Mouse (Mus musculus) neural tube, embryonic 12.5 days (tissue): ENCODE data around the gene Parvb. TPM values are rescaled to one million over a fixed set of nuclear protein-coding genes. Genes with fewer than 3 reads are reported as not detected.

Source experiments
- ATAC-seq: fragments of 200-750 bp; cut with Nextera tagmentation; 2 replicates; pipeline ENCODE4 v1.8.0; 2017; ENCODE audit warnings: low read depth, mild to moderate bottlenecking, moderate TSS enrichment, moderate library complexity; ENCODE audit not compliant: low FRiP score
- H3K27ac ChIP-seq: fragments of 300-500 bp; sonication (generic); 2 replicates; pipeline ENCODE4 v1.5.1; 2016
- H3K27me3 ChIP-seq: fragments of 300-500 bp; sonication (generic); replicated peaks from 2 replicates; pipeline ENCODE4 v1.6.1; 2016; ENCODE audit warnings: mild to moderate bottlenecking
- H3K36me3 ChIP-seq: fragments of 300-500 bp; sonication (generic); 2 replicates; pipeline ENCODE4 v1.6.1; 2016; ENCODE audit warnings: mild to moderate bottlenecking
- H3K4me1 ChIP-seq: fragments of 300-500 bp; sonication (generic); 2 replicates; pipeline ENCODE4 v1.6.1; 2016
- H3K4me2 ChIP-seq: fragments of 300-500 bp; sonication (generic); replicated peaks from 2 replicates; pipeline ENCODE4 v1.6.1; 2016; ENCODE audit warnings: mild to moderate bottlenecking
- H3K4me3 ChIP-seq: fragments of 300-500 bp; sonication (generic); 2 replicates; pipeline ENCODE4 v1.5.1; 2016
- H3K9ac ChIP-seq: fragments of 300-500 bp; sonication (generic); 2 replicates; pipeline ENCODE4 v1.6.1; 2016; ENCODE audit warnings: mild to moderate bottlenecking
- H3K9me3 ChIP-seq: fragments of 300-500 bp; sonication (generic); 2 replicates; pipeline ENCODE4 v1.6.1; 2016; ENCODE audit warnings: mild to moderate bottlenecking
- WGBS: fragments of 180-500 bp; shearing (Covaris S2); methylation state at CpG from one replicate; pipeline ENCODE4 v1.1.7; 2016; 5-methylcytosine and 5-hydroxymethylcytosine counted together
- polyA plus RNA-seq: library from polyadenylated mRNA; unstranded; fragments of >200 nt; fragmentation: Nextera tagmentation; extraction: Ambion mirVana; gene quantifications from 2 replicates; pipeline ENCODE4 v1.2.1, GENCODE M21; 2016

The Parvb gene
- polyA plus RNA-seq, 1 experiment from 2014 or later: 6.4 TPM

GRCm38 (mm10) chr15:84301641-84302420 lies 70.0 kb downstream of the Parvb start:
- Histone ChIP-seq H3K4me2 (0 out of 2 replicates have a peak overlapping the region, but pooled peaks have one; percentile 7), H3K9me3 (no peaks in the 10 kb centered on the region), H3K27ac (peak overlapping the region; percentile 10; the same call in 1 of the 2 replicates), H3K36me3 (no peaks in the 10 kb centered on the region), H3K9ac (0 out of 2 replicates have a peak overlapping the region, but pooled peaks have one; percentile 3), H3K27me3 (no peaks in the 10 kb centered on the region), H3K4me3 (no peak overlapping the region), H3K4me1 (peaks cover 78% of the 10 kb centered on the region)
- 28% methylated on average over 8 of the region's 8 CpGs for WGBS
- no peak for ATAC-seq

GRCm38 (mm10) chr15:84303264-84303663 lies 71.4 kb downstream of the Parvb start:
- no peak overlapping the region for H3K4me3 ChIP-seq
- ATAC-seq: no peak
- peaks cover 71% of the 10 kb centered on the region for H3K4me1 ChIP-seq
- no peak overlapping the region for H3K9ac ChIP-seq
- no peak overlapping the region for H3K27ac ChIP-seq
- no peak overlapping the region for H3K4me2 ChIP-seq
- no peaks in the 10 kb centered on the region for H3K9me3 ChIP-seq
- no peaks in the 10 kb centered on the region for H3K27me3 ChIP-seq
- WGBS: 73% methylated on average over 10 of the region's 10 CpGs
- no peaks in the 10 kb centered on the region for H3K36me3 ChIP-seq

- H3K27ac ChIP-seq: no peak overlapping the region
- H3K4me2 ChIP-seq: no peak overlapping the region
- no peaks in the 10 kb centered on the region for H3K36me3 ChIP-seq
- H3K4me3 ChIP-seq: no peak overlapping the region
- no peak overlapping the region for H3K9ac ChIP-seq
- peaks cover 50% of the 10 kb centered on the region for H3K4me1 ChIP-seq
- ATAC-seq: no peak
- H3K27me3 ChIP-seq: no peaks in the 10 kb centered on the region
- 49% methylated on average over 10 of the region's 10 CpGs for WGBS
- H3K9me3 ChIP-seq: no peaks in the 10 kb centered on the region
Measured at GRCm38 (mm10) chr15:84305333-84305732, 73.5 kb downstream of the Parvb start.

GRCm38 (mm10) chr15:84310271-84310670 lies 78.4 kb downstream of the Parvb start:
- H3K36me3 ChIP-seq: no peaks in the 10 kb centered on the region
- H3K9me3 ChIP-seq: no peaks in the 10 kb centered on the region
- H3K9ac ChIP-seq: no peak overlapping the region
- H3K4me1 ChIP-seq: peaks cover 32% of the 10 kb centered on the region
- H3K4me3 ChIP-seq: no peak overlapping the region
- WGBS: 75% methylated on average over 11 of the region's 11 CpGs
- no peak for ATAC-seq
- H3K27ac ChIP-seq: no peak overlapping the region
- H3K27me3 ChIP-seq: no peaks in the 10 kb centered on the region
- no peak overlapping the region for H3K4me2 ChIP-seq

- H3K27me3 ChIP-seq: no peaks in the 10 kb centered on the region
- no peak overlapping the region for H3K27ac ChIP-seq
- no peak overlapping the region for H3K9ac ChIP-seq
- peaks cover 31% of the 10 kb centered on the region for H3K4me1 ChIP-seq
- ATAC-seq: no peak
- H3K4me3 ChIP-seq: no peak overlapping the region
- 86% methylated on average over 9 of the region's 9 CpGs for WGBS
- H3K4me2 ChIP-seq: no peak overlapping the region
- H3K9me3 ChIP-seq: no peaks in the 10 kb centered on the region
- H3K36me3 ChIP-seq: no peaks in the 10 kb centered on the region
Measured at GRCm38 (mm10) chr15:84311295-84312085, 79.6 kb downstream of the Parvb start.

GRCm38 (mm10) chr15:84312878-84313565 lies 81.2 kb downstream of the Parvb start:
- H3K36me3 ChIP-seq: no peaks in the 10 kb centered on the region
- H3K4me3 ChIP-seq: no peak overlapping the region
- H3K27me3 ChIP-seq: no peaks in the 10 kb centered on the region
- no peaks in the 10 kb centered on the region for H3K9me3 ChIP-seq
- no peak for ATAC-seq
- WGBS: 48% methylated on average over 9 of the region's 10 CpGs
- H3K4me1 ChIP-seq: peaks cover 31% of the 10 kb centered on the region
- no peak overlapping the region for H3K4me2 ChIP-seq
- no peak overlapping the region for H3K27ac ChIP-seq
- H3K9ac ChIP-seq: no peak overlapping the region

- Histone ChIP-seq H3K9me3 (no peaks in the 10 kb centered on the region), H3K27ac (no peak overlapping the region), H3K36me3 (no peaks in the 10 kb centered on the region), H3K9ac (no peak overlapping the region), H3K4me2 (no peak overlapping the region), H3K27me3 (no peaks in the 10 kb centered on the region), H3K4me1 (peaks cover 31% of the 10 kb centered on the region), H3K4me3 (no peak overlapping the region)
- ATAC-seq: no peak
- 23% methylated on average over 9 of the region's 9 CpGs for WGBS
Measured at GRCm38 (mm10) chr15:84313566-84313878, 81.7 kb downstream of the Parvb start.

GRCm38 (mm10) chr15:84314420-84315080 lies 82.7 kb downstream of the Parvb start:
- H3K36me3 ChIP-seq: no peaks in the 10 kb centered on the region
- H3K27me3 ChIP-seq: no peaks in the 10 kb centered on the region
- H3K9me3 ChIP-seq: no peaks in the 10 kb centered on the region
- H3K4me1 ChIP-seq: peaks cover 31% of the 10 kb centered on the region
- whole genome bisulfite sequencing: 16% methylated on average over 18 of the region's 18 CpGs
- no peak overlapping the region for H3K4me3 ChIP-seq
- no peak overlapping the region for H3K4me2 ChIP-seq
- H3K9ac ChIP-seq: no peak overlapping the region
- ATAC-seq: no peak
- no peak overlapping the region for H3K27ac ChIP-seq

GRCm38 (mm10) chr15:84315276-84316046 lies 83.6 kb downstream of the Parvb start:
- H3K9me3 ChIP-seq: no peaks in the 10 kb centered on the region
- no peaks in the 10 kb centered on the region for H3K36me3 ChIP-seq
- H3K27ac ChIP-seq: no peak overlapping the region
- H3K4me2 ChIP-seq: no peak overlapping the region; the same call in 1 of the 2 replicates
- 59% methylated on average over 15 of the region's 15 CpGs for WGBS
- no peak overlapping the region for H3K9ac ChIP-seq
- ATAC-seq: no peak
- H3K4me1 ChIP-seq: peaks cover 31% of the 10 kb centered on the region
- H3K27me3 ChIP-seq: no peaks in the 10 kb centered on the region
- no peak overlapping the region for H3K4me3 ChIP-seq

- WGBS: 93% methylated on average over 4 of the region's 4 CpGs
- Histone ChIP-seq H3K27me3 (no peaks in the 10 kb centered on the region), H3K4me1 (peaks cover 12% of the 10 kb centered on the region; the same call in 1 of the 2 replicates), H3K36me3 (no peaks in the 10 kb centered on the region), H3K9ac (no peak overlapping the region), H3K9me3 (no peaks in the 10 kb centered on the region), H3K4me2 (no peak overlapping the region), H3K27ac (no peak overlapping the region), H3K4me3 (no peak overlapping the region)
- ATAC-seq: no peak
Measured at GRCm38 (mm10) chr15:84319393-84319792, 87.5 kb downstream of the Parvb start.

GRCm38 (mm10) chr15:84321544-84322174 lies 89.8 kb downstream of the Parvb start:
- Histone ChIP-seq H3K4me1 (no peaks in the 10 kb centered on the region), H3K4me2 (no peak overlapping the region), H3K4me3 (no peak overlapping the region), H3K9me3 (no peaks in the 10 kb centered on the region), H3K27ac (no peak overlapping the region), H3K9ac (no peak overlapping the region), H3K36me3 (no peaks in the 10 kb centered on the region), H3K27me3 (no peaks in the 10 kb centered on the region)
- WGBS: 71% methylated on average over 8 of the region's 8 CpGs
- no peak for ATAC-seq
